Mouse (Mus musculus): ENCODE data around the gene Trim72. TPM values are rescaled to one million over a fixed set of nuclear protein-coding genes. Genes with fewer than 3 reads are reported as not detected.

The Trim72 gene
- polyA plus RNA-seq, 1 experiment from 2014 or later = 5.3 TPM

DNA sequence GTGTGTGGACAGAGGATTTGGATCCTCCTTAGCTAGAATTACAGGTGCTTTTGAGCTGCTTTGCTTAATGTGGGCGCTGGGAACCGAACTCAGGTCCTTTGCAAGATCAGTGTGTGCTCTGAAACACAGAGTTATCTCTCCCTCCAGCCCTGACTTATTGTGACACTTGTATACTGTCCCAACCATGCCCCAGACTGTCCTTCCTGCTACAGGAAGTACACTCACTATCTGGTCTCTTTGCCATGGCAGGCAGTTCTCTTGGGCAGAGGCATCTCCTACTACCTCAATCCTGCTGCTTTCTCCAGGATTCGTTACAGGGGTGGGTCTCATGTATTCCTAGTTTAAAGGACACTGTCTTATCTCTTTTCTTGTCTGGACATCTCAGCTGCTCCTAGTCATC lies 14.5 kb downstream of the Trim72 start:
- no peaks in the 10 kb centered on the region for H3K36me3 ChIP-seq (ENCODE audit: control insufficient read depth, insufficient read depth, low read length)
- H3K4me2 ChIP-seq (ENCODE audit: low read depth, low read length) = no peak overlapping the region
- H3K27ac ChIP-seq (replicated peaks; ENCODE audit: low read depth, low read length) = no peak overlapping the region
- no peak overlapping the region for H3K9ac ChIP-seq (ENCODE audit: low read depth, low read length)
- no peaks in the 10 kb centered on the region for H3K9me3 ChIP-seq (ENCODE audit: control insufficient read depth, low read length)
- DNase-seq (ENCODE audit: low spot score) (no peak), ATAC-seq (ENCODE audit: low read depth) (no peak)
- 89% methylated on average over 3 of the region's 3 CpGs for WGBS
- H3K4me3 ChIP-seq (ENCODE audit: low read depth, low read length) = no peak overlapping the region
- H3K27me3 ChIP-seq (replicated peaks; ENCODE audit: control insufficient read depth, insufficient read depth, low read length) = no peaks in the 10 kb centered on the region
- H3K4me1 ChIP-seq (ENCODE audit: control insufficient read depth, insufficient read depth, low read length) = no peaks in the 10 kb centered on the region

DNA sequence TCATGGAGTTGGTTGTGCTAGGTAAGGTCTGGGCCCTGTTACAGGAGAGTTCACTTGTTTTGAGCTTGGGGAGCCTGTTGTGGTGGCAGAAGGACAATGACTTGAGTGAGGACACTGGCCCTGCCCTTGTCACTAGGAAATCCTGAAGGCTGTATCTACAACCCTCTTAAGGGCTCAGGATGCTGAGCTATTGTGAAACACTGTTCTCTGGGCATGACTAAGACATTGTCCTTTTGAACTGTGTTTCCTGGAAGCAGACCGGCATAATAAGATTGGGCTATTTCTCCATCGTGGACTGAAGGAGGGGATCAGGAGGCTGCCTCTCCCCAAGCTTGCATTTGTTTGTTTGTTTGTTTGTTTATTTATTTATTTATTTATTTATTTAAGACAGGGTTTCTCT lies 15.4 kb downstream of the Trim72 start:
- H3K4me3 ChIP-seq (ENCODE audit: low read depth, low read length) = no peak overlapping the region
- no peaks in the 10 kb centered on the region for H3K4me1 ChIP-seq (ENCODE audit: control insufficient read depth, insufficient read depth, low read length)
- H3K9ac ChIP-seq (ENCODE audit: low read depth, low read length) = no peak overlapping the region
- DNase-seq (ENCODE audit: low spot score) = no peak
- no peaks in the 10 kb centered on the region for H3K9me3 ChIP-seq (ENCODE audit: control insufficient read depth, low read length)
- H3K27me3 ChIP-seq (replicated peaks; ENCODE audit: control insufficient read depth, insufficient read depth, low read length) = no peaks in the 10 kb centered on the region
- no peak overlapping the region for H3K4me2 ChIP-seq (ENCODE audit: low read depth, low read length)
- ATAC-seq (ENCODE audit: low read depth) = no peak
- no peaks in the 10 kb centered on the region for H3K36me3 ChIP-seq (ENCODE audit: control insufficient read depth, insufficient read depth, low read length)
- no peak overlapping the region for H3K27ac ChIP-seq (replicated peaks; ENCODE audit: low read depth, low read length)
- 76% methylated on average over 2 of the region's 2 CpGs for WGBS

DNA sequence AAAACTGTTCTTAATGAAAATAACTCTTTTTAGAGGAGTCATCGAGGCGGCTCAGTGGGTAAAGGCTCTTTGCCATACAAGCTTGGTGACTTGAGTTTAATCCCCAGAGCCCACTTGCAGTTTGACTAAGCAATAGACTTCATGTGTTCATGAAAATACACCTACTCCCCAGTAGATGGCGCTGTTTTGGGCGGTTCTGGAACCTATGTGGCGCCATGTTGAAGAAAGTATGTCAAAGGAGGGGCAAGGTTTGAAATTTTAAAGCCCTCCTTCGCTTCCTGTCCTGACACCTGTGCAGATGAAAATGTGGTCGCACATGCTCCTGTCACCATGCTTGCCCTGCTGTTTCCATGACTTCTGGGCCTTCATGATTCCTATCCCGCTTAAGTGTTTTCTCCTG lies 19.2 kb downstream of the Trim72 start:
- WGBS = 61% methylated on average over 8 of the region's 8 CpGs
- Histone ChIP-seq H3K27ac (replicated peaks; ENCODE audit: low read depth, low read length) (no peak overlapping the region), H3K4me2 (ENCODE audit: low read depth, low read length) (no peak overlapping the region), H3K9ac (ENCODE audit: low read depth, low read length) (no peak overlapping the region), H3K9me3 (ENCODE audit: control insufficient read depth, low read length) (no peaks in the 10 kb centered on the region), H3K27me3 (replicated peaks; ENCODE audit: control insufficient read depth, insufficient read depth, low read length) (no peaks in the 10 kb centered on the region), H3K4me3 (ENCODE audit: low read depth, low read length) (no peak overlapping the region), H3K36me3 (ENCODE audit: control insufficient read depth, insufficient read depth, low read length) (no peaks in the 10 kb centered on the region), H3K4me1 (ENCODE audit: control insufficient read depth, insufficient read depth, low read length) (no peaks in the 10 kb centered on the region)
- DNase-seq (ENCODE audit: low spot score) (no peak), ATAC-seq (ENCODE audit: low read depth) (no peak)

DNA sequence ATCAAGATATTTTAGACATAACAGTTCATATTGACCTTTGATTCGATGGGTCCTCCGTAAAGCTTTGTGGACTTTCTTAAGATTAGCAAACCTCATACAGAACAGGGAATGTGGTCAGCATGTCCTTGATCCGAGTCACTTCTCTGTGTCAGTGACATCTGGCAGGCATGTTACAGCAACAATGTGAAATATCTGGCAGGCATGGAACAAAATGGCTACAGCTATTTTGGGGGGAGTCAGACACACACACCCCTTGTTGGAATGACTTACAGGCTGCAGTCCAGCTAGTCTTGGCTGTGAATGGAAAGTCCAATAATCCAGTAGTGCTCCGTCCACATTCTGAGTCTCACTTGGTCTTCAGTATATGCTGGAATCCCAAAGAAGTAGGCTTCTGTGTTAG lies 19.8 kb downstream of the Trim72 start:
- no peak for DNase-seq (ENCODE audit: low spot score)
- 92% methylated on average over 4 of the region's 4 CpGs for WGBS
- no peaks in the 10 kb centered on the region for H3K27me3 ChIP-seq (replicated peaks; ENCODE audit: control insufficient read depth, insufficient read depth, low read length)

GRCm38 (mm10) chr7:128024364-128024763 lies 20.6 kb downstream of the Trim72 start:
- Histone ChIP-seq H3K27ac (replicated peaks; ENCODE audit: low read depth, low read length) (no peak overlapping the region), H3K4me1 (ENCODE audit: control insufficient read depth, insufficient read depth, low read length) (no peaks in the 10 kb centered on the region), H3K27me3 (replicated peaks; ENCODE audit: control insufficient read depth, insufficient read depth, low read length) (no peaks in the 10 kb centered on the region), H3K36me3 (ENCODE audit: control insufficient read depth, insufficient read depth, low read length) (no peaks in the 10 kb centered on the region), H3K9ac (ENCODE audit: low read depth, low read length) (no peak overlapping the region), H3K4me3 (ENCODE audit: low read depth, low read length) (no peak overlapping the region), H3K4me2 (ENCODE audit: low read depth, low read length) (no peak overlapping the region), H3K9me3 (ENCODE audit: control insufficient read depth, low read length) (no peaks in the 10 kb centered on the region)
- 92% methylated on average over 9 of the region's 9 CpGs for WGBS
- no peak for ATAC-seq (ENCODE audit: low read depth)
- no peak for DNase-seq (ENCODE audit: low spot score)

More for the DNA sequence above, 19.8 kb downstream of the Trim72 start:
- no peak overlapping the region for H3K4me2 ChIP-seq (ENCODE audit: low read depth, low read length)
- no peaks in the 10 kb centered on the region for H3K36me3 ChIP-seq (ENCODE audit: control insufficient read depth, insufficient read depth, low read length)
- no peak for ATAC-seq (ENCODE audit: low read depth)
- H3K9me3 ChIP-seq (ENCODE audit: control insufficient read depth, low read length) = no peaks in the 10 kb centered on the region
- no peaks in the 10 kb centered on the region for H3K4me1 ChIP-seq (ENCODE audit: control insufficient read depth, insufficient read depth, low read length)
- no peak overlapping the region for H3K27ac ChIP-seq (replicated peaks; ENCODE audit: low read depth, low read length)
- no peak overlapping the region for H3K9ac ChIP-seq (ENCODE audit: low read depth, low read length)
- H3K4me3 ChIP-seq (ENCODE audit: low read depth, low read length) = no peak overlapping the region

- no peaks in the 10 kb centered on the region for H3K27me3 ChIP-seq (replicated peaks; ENCODE audit: control insufficient read depth, insufficient read depth, low read length)
- ATAC-seq (ENCODE audit: low read depth) (no peak), DNase-seq (ENCODE audit: low spot score) (no peak)
- H3K27ac ChIP-seq (replicated peaks; ENCODE audit: low read depth, low read length) = no peak overlapping the region
- no peaks in the 10 kb centered on the region for H3K4me1 ChIP-seq (ENCODE audit: control insufficient read depth, insufficient read depth, low read length)
- no peak overlapping the region for H3K9ac ChIP-seq (ENCODE audit: low read depth, low read length)
- WGBS = 89% methylated on average over 4 of the region's 4 CpGs
- no peaks in the 10 kb centered on the region for H3K9me3 ChIP-seq (ENCODE audit: control insufficient read depth, low read length)
- no peaks in the 10 kb centered on the region for H3K36me3 ChIP-seq (ENCODE audit: control insufficient read depth, insufficient read depth, low read length)
- H3K4me2 ChIP-seq (ENCODE audit: low read depth, low read length) = no peak overlapping the region
- H3K4me3 ChIP-seq (ENCODE audit: low read depth, low read length) = no peak overlapping the region
Measured at GRCm38 (mm10) chr7:128024932-128025331, 21.2 kb downstream of the Trim72 start.

GRCm38 (mm10) chr7:128025381-128025780 lies 21.6 kb downstream of the Trim72 start:
- Histone ChIP-seq H3K27ac (replicated peaks; ENCODE audit: low read depth, low read length) (no peak overlapping the region), H3K9ac (ENCODE audit: low read depth, low read length) (no peak overlapping the region), H3K9me3 (ENCODE audit: control insufficient read depth, low read length) (no peaks in the 10 kb centered on the region), H3K36me3 (ENCODE audit: control insufficient read depth, insufficient read depth, low read length) (no peaks in the 10 kb centered on the region), H3K27me3 (replicated peaks; ENCODE audit: control insufficient read depth, insufficient read depth, low read length) (no peaks in the 10 kb centered on the region), H3K4me3 (ENCODE audit: low read depth, low read length) (no peak overlapping the region), H3K4me1 (ENCODE audit: control insufficient read depth, insufficient read depth, low read length) (no peaks in the 10 kb centered on the region), H3K4me2 (ENCODE audit: low read depth, low read length) (no peak overlapping the region)
- no peak for DNase-seq (ENCODE audit: low spot score)
- ATAC-seq (ENCODE audit: low read depth) = no peak
- WGBS = 76% methylated on average over 4 of the region's 4 CpGs

DNA sequence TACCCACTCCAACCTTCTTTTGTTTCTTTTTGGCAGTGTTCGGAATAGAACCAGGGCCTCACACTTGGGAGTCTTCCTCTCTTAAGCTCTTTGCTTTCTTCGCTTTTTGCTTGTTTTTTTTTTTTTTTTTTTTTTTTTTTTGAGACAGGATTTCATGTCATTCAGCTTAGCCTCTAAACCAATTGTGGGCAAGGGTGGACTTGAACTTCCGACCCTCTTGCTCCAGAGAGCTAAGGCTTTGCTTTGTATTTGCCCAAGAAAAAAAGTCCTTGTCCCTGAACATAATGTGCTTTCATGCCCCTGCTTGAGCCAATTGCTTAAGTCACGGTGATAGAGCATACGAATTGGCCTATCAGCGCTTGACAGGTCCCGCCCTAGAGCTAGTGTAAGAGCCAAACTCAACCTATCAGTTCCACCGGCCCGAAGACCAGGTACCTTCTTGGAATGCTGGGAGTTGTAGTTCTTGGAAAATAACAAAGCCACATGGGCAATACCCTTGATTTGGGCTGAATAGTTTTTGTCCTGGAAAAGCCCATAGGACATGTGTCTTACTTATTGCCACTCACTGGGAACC lies 27.7 kb downstream of the Trim72 start:
- DNase-seq (ENCODE audit: low spot score) = peak; percentile 77
- H3K4me3 ChIP-seq (ENCODE audit: low read depth, low read length) = no peak overlapping the region
- H3K27me3 ChIP-seq (replicated peaks; ENCODE audit: control insufficient read depth, insufficient read depth, low read length) = no peaks in the 10 kb centered on the region
- H3K36me3 ChIP-seq (ENCODE audit: control insufficient read depth, insufficient read depth, low read length) = no peaks in the 10 kb centered on the region
- no peak overlapping the region for H3K27ac ChIP-seq (replicated peaks; ENCODE audit: low read depth, low read length)
- 39% methylated on average over 9 of the region's 9 CpGs for WGBS
- ATAC-seq (ENCODE audit: low read depth) = peak; percentile 86
- no peak overlapping the region for H3K4me2 ChIP-seq (ENCODE audit: low read depth, low read length)
- H3K9ac ChIP-seq (ENCODE audit: low read depth, low read length) = no peak overlapping the region
- no peaks in the 10 kb centered on the region for H3K9me3 ChIP-seq (ENCODE audit: control insufficient read depth, low read length)
- no peaks in the 10 kb centered on the region for H3K4me1 ChIP-seq (ENCODE audit: control insufficient read depth, insufficient read depth, low read length)

- Histone ChIP-seq H3K4me1 (ENCODE audit: control insufficient read depth, insufficient read depth, low read length) (no peaks in the 10 kb centered on the region), H3K9me3 (ENCODE audit: control insufficient read depth, low read length) (no peaks in the 10 kb centered on the region), H3K9ac (ENCODE audit: low read depth, low read length) (no peak overlapping the region), H3K36me3 (ENCODE audit: control insufficient read depth, insufficient read depth, low read length) (no peaks in the 10 kb centered on the region), H3K27me3 (replicated peaks; ENCODE audit: control insufficient read depth, insufficient read depth, low read length) (no peaks in the 10 kb centered on the region), H3K4me2 (ENCODE audit: low read depth, low read length) (no peak overlapping the region), H3K27ac (replicated peaks; ENCODE audit: low read depth, low read length) (no peak overlapping the region), H3K4me3 (ENCODE audit: low read depth, low read length) (no peak overlapping the region)
- 86% methylated on average over 5 of the region's 5 CpGs for WGBS
- no peak for DNase-seq (ENCODE audit: low spot score)
- no peak for ATAC-seq (ENCODE audit: low read depth)
Measured at GRCm38 (mm10) chr7:128032290-128032988, 28.7 kb downstream of the Trim72 start.
